Comparison of ENCODE assay signal across 14 mouse cellular contexts in genomic region chr10:44565109-44565508, GRCm38 (mm10).
"Had no signal": no experiment of that assay in that cellular context is flagged by ENCODE, and none has a peak within 500 bp of the region (broad histone marks: within the 10 kb centered on the region; RNA-seq: fewer than 3 reads in every experiment).

No protein-coding gene starts in this region.

- DNase-seq: kidney, adult 8-10 months; kidney, postnatal 10 days; kidney, postnatal 36 days; layer of hippocampus, adult 9-11 months; liver; liver, embryonic 13.5 days; lung, embryonic 14.5 days; midbrain, embryonic 14.5 days; right cerebral cortex, postnatal 14 days; right cerebral cortex, postnatal 4 days; thymus, adult 2 months; thymus, postnatal 14 days; thymus, postnatal 4 days had no signal

- ATAC-seq: lung, postnatal 0 days had no signal
